Mouse (Mus musculus): ENCODE data around the gene Gm45717. TPM values are rescaled to one million over a fixed set of nuclear protein-coding genes. Genes with fewer than 3 reads are reported as not detected.
"Not testable (repeated sequence)": the region's sequence is repeated elsewhere in the genome, so short reads cannot be mapped to it uniquely, and the experiment has no call there.

The Gm45717 gene
- under 1 TPM in 1 of 2 experiments, not detected in 1; 0.82 TPM for polyA plus RNA-seq (2017; shearing (Covaris generic))

DNA sequence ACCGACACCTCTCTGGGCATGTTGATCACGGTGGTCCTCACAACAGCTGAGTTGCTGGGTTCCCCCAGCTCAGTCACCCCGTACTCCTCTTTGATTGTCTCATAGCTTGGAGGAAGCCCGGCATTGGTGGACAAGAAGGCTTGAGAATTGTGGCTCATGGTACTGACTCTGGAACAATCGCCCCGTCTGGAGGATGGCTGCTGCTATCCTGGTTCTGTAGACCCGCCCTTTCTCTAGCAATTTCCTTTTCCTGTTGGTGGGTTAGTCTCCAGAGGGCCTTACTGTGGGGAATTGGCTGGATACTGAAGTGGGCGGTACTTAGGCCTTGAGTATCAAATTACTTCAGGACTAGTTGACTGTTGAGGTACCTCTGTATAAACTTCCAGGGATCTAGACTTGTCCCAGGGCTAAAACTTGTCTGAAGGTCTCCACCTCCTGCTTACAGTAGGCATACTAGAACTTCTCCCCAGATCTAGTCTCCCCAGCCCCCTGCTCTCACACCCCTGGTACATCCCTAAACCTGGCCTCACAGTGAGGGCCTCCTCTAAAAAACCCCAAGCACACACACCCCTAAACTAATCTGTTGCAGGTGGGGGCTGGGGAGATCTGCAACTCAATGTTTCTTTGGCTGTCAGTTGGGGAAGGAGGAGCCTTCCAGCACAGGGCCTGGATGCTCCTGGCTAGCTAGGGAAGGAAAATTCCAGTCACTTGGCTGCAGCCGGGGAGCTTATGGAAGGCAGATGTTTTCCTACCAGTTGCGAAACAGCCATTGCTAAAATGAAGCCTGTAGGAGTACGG, at the start of gene Gm45717, which contains the start of gene Ifitm2:
Gene Gm45717 (minus strand): TSS at position 180 of the 798 bp plus-strand sequence.
Gene Ifitm2 (minus strand): TSS at position 230 of the 798 bp plus-strand sequence.
- no peak for ATAC-seq

DNA sequence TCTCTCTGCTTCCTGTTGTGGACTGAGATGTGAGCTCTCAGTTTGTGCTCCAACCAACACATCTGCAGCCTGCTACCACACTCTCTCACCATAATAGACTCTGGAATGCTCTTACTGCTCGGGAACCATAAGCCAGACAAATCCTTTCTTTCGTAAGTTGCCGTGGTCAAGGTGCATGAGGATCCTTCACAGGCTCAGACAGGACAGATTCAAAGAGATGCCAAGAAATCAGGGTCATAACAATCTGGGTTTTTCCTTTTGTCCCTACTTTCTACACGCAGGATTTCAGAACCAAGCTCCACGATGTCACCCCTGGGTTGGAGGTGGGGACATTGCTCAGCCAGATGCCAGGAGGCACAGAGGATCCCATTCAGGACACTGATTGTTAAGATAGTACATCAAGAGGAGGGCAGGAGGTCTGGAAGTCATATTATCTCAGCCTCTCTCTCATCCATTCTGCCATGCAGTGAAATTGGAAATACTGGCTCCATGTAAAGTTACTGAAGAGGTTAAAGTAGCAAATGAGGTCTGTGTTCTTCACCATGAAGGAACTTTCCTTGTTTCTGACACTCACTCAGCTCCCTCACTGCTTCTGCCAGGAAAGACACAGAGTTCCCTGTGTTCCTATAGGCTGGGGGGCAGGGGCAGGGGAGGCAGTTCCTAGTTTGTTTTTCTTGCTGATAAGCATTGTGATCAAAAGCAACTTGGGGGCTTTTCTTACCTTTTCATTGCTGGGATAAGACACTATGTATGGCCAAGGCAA, 47.7 kb upstream of the Gm45717 start:
- no peak for ATAC-seq

DNA sequence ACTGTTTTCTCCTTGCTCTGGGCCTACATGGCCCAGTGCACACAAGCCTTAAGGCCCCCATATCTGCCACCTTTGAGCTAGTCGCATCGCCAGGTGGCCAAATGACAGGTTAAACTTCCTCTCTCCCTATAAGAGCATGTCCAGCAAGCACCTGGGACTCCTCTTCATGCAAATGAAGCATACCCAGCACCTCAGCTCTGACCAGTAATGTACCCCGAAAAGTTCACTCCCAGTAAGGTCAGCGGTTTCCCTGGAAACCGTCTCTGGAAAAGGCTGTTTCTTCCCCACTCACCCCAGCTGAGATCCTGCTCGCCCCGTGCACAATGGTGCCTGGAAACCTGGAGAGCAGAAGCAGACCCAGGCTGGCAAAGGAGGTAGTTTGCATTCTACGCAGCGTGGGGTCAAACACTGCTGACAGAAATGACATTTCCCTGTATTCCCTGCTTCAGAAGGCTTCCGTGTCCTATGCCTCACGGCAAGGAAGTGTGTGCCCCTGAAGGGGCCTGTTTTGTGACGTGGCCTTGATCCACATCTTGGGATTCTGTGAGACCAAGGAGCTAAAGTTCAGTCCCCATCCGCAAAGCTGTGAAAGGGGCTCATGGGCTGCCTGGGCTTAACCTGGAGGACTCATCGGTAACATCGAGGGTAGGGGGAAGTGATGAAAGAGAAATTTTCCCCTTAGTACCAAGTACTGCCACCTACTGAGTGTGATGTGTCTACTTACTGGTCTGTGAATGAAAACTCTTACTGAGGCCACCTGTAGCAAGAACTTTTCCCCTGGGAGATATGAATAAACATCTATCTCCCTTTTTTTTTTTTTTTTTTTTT, 45.4 kb upstream of the Gm45717 start:
- no peak for ATAC-seq

DNA sequence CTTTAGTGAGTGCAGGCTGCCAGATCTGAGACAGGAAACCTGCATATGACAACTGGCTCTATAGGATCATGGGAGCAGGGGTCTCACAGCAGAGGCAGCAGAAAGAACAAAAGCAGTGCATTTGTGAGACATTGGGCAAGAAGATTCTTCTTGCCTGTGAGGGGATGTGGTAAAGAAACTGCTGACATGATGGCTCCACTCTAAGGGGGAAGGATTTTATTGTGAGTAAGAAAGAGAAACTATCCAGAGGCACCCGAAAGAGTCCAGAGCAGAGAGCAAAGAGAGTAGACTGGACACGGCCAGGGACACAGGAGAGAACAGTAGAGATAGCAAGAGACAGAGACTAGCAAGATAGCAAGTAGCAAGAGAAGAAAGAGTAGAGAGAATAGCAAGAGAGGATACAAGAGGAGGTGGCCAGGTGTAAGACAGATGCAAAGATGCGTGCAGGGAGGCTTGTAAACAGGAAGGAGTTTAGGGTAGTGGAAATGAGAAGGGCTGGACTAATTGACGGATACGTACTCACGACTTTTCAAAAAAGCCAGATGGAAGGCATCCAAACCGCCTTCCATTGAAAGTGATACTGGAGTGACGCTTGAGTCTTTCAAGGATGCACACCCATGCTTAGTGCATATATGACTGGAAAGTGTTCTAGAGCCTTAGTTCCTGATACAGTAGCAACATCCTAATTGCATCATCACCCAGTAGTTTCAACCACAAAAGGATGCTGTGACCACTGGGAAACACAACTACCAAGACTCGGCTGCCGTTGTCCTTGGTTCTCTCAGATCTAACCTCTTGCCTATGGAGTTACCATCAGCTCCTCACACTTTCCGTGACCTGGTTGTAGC, 43.3 kb upstream of the Gm45717 start:
- ATAC-seq = peak; percentile 81

- ATAC-seq = no peak
Observed at GRCm38 (mm10) chr7:140997817-140998216, 42.1 kb upstream of the Gm45717 start.

- peak; percentile 39 for ATAC-seq
Observed at GRCm38 (mm10) chr7:140991117-140991689, 35.5 kb upstream of the Gm45717 start.

- no peak for ATAC-seq
Observed at GRCm38 (mm10) chr7:140990622-140991021, 34.9 kb upstream of the Gm45717 start.

- ATAC-seq = no peak
Observed at GRCm38 (mm10) chr7:140990185-140990584, 34.4 kb upstream of the Gm45717 start.

DNA sequence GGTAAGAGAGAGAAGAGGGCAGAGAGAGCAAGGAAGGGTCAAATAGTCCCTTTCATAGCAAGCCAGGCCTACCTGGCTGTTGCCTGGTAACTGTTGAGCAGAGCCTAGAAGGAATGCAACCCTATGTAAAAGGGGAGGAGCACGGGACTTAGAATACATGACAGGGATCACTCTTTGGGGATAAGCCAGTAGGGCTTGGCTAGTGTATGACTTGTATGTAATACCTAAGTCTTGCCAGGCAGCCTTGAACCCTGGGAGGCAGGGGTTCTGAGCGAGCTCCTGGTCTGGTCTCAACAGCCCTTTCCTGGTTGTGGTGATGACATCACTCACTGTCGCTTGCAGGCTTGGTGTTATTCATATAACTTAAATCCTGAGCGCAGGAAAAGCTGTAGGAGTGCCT, 33.3 kb upstream of the Gm45717 start:
- ATAC-seq = no peak

DNA sequence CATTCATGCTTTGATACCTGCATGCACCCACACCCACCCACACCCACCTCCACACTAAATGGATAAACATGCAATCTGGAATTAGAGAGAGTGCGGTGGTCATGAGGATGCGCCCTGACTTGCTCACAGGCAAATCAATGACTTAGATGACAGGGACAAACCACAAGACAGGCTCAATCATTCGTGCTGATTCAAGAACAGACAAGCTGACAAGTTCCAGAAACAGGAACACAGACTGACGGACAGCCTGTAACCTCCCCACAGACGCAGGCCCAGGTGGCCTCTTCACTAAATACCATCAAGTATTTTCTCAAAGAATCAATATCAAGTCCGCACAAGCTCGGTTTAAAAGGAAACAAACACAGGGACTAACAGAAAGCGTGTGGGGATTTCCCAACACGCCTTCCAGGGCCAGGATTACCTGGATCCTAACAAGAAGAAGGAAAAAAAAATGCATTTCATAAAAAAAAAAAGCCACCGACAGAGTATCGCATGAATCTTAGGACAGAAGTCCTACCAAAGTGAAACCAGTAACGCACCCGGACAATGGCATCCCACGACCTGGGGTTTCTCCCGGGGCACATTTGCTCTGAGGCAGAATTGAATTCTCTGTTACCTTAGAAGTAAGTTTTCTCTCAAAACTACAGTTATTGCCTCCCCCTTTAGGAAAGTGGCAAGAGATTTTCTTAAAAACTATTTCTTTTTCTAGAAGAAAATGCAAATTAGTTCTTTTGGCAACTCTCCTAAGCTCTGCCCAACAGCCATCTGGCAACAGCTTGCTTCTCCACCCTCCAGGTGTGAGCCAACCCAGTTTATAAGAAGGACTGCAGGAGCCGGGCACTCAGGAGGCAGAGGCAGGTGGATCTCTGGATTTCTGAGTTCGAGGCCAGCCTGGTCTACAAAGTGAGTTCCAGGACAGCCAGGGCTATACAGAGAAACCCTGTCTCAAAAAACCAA, 31.7 kb upstream of the Gm45717 start:
- ATAC-seq = no peak

- no peak for ATAC-seq
Observed at GRCm38 (mm10) chr7:140982971-140983370, 27.2 kb upstream of the Gm45717 start.

GRCm38 (mm10) chr7:140981704-140982103, 26.0 kb upstream of the Gm45717 start:
- ATAC-seq = no peak

DNA sequence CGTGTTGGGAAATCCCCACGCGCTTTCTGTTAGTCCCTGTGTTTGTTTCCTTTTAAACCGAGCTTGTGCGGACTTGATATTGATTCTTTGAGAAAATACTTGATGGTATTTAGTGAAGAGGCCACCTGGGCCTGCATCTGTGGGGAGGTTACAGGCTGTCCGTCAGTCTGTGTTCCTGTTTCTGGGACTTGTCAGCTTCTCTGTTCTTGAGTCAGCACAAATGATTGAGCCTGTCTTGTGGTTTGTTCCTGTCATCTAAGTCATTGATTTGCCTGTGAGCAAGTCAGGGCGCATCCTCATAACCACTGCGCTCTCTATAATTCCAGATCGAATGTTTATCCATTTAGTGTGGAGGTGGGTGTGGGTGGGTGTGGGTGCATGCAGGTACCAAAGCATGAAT, 21.0 kb upstream of the Gm45717 start:
- not testable (repeated sequence) for ATAC-seq

DNA sequence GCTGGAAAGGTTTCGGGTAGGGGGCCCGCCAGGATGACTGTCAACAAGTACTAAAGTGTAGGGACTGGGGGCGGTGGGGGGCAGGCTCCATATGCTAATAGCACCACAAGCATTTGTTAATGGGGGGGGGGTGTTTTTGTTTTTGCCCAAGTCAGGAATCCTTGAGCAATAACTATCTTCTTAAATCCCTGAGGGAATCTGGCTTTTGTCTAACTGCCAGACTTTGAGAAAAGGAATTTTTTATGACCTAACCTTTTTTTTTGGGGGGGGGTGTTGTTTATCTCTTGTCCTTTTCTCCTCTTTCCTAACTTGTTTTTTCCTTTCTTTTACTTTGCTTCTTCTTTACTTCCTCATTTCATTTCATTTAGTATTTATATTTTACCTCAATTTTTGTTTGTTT, 19.7 kb upstream of the Gm45717 start:
- ATAC-seq = no peak

DNA sequence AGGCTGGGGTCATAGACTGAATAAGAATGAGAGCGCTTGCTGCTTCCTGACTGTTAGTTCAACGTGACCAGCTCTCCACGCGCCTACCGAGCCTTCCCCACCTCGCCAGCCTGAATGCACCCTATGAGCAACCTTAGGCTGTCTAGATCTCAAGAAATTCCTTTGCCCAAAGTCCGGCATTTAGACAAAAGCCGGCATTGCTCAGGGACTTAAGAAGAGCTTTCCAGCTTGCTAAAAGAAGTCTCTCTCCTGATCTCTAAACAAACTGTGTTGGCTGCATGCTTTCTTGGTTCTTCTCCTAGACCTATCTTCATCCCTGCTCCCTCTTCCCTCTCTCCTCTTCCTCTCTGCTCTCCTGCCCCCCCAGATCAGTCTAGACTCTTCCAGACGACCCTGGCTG, 19.2 kb upstream of the Gm45717 start:
- no peak for ATAC-seq

GRCm38 (mm10) chr7:140973396-140974165, 17.8 kb upstream of the Gm45717 start:
- ATAC-seq = no peak

GRCm38 (mm10) chr7:140971479-140972171, 15.9 kb upstream of the Gm45717 start:
- ATAC-seq = no peak

DNA sequence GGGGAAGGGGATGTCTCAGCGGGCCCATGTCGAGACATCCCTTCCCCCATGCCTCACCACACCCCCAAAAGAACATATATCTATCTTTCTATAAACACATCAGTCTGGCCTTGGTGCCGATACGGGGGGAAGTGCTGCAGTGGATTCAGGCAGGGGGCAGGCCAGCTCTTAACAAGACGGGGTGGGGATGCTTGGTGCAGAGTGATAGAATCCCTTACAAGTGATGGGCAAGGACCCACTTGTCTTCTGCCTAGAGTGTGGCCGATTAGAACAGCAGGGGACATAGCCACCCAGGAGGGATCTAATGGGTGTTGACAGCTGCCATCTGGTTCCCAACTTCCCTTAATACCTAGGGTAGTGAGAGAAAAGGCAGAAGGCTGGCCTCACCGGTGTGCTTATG, 15.2 kb upstream of the Gm45717 start:
- no peak for ATAC-seq

DNA sequence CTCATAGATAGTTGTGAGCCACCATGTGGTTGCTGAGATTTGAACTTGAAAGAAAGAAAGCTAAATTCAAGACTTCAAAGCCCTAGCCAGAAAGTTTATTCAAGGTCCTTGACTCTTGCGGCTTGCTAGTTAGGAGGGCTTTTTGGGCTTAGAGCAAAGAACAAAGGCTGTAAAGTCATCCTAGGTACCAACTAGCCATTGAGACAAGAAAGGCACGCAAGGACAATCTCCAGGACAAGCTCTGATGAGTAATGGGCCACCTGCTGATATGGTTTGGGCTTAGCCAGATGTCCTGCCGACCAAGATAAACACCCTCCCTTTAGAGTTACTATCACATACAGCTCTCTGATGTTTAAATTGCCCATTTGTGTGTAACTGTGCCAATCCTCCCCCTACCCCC, 13.0 kb upstream of the Gm45717 start:
- not testable (repeated sequence) for ATAC-seq
